Mouse (Mus musculus): ENCODE measurements around the gene Slc13a2. TPM values are rescaled to one million over a fixed set of nuclear protein-coding genes. Genes with fewer than 3 reads are reported as not detected.

The Slc13a2 gene
- polyA plus RNA-seq, 2 experiments: 0.02 TPM; not detected in 1

DNA sequence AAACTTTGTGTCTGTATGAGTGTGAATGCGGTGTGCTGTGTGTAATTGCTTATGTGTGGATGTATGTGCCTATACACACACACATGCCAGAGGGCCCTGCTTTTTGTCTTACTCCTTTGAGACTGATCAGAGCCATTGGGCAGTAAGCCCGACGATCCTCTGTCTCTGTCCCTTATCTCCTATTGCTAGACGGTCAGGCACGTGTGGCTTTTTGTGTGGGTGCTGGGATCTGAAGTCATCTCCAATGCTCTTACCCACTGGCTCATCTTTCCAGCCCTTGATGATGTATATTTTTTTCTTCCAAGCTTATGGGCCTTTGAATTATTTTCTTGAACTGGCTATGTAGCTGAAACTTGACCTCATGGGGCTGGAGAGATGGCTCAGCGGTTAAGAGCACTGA lies 67.1 kb downstream of the Slc13a2 start:
- 50% methylated on average over 6 of the region's 6 CpGs for WGBS (ENCODE audit: insufficient replicate concordance)
- no peak for ATAC-seq (ENCODE audit: insufficient read depth)
- TF ChIP-seq CTCF (IDR thresholded peaks at IDR 0.05; ENCODE audit: low read depth): no peak
- TF ChIP-seq EP300 (IDR thresholded peaks at IDR 0.05; ENCODE audit: low read depth): no peak

GRCm38 (mm10) chr11:78353081-78353480 lies 68.9 kb downstream of the Slc13a2 start:
- no peak for TF ChIP-seq EP300 (IDR thresholded peaks at IDR 0.05; ENCODE audit: low read depth)
- TF ChIP-seq CTCF (IDR thresholded peaks at IDR 0.05; ENCODE audit: low read depth): no peak
- Histone ChIP-seq H3K36me3 (replicated peaks; ENCODE audit: control insufficient read depth, insufficient read depth, low read depth) (0 out of 2 replicates have a peak, but pooled peaks cover 2% of the 10 kb centered on the region), H3K4me2 (ENCODE audit: low read depth) (no peak overlapping the region), H3K4me1 (replicated peaks; ENCODE audit: control insufficient read depth in 2 of 2, insufficient read depth in 2 of 2, low read length in 1 of 2) (peaks cover 0 to 6% of the 10 kb centered on the region in 2 experiments; a peak in 1 of 4 replicates), H3K9me3 (ENCODE audit: control insufficient read depth, low read length) (no peaks in the 10 kb centered on the region), H3K27ac (no peak overlapping the region), H3K27me3 (ENCODE audit: control insufficient read depth, insufficient read depth, low read length) (no peaks in the 10 kb centered on the region), H3K9ac (replicated peaks) (no peak overlapping the region), H3K4me3 (ENCODE audit: insufficient read depth in 1 of 2, low read depth in 2 of 2, low read length in 2 of 2) (no peak overlapping the region)
- DNase-seq (ENCODE audit: low read depth in 3 of 3, low spot score in 3 of 3): no peak
- 46% methylated on average over 1 of the region's 1 CpGs for WGBS (ENCODE audit: insufficient replicate concordance)
- ATAC-seq (ENCODE audit: insufficient read depth): no peak

More for the DNA sequence above, 67.1 kb downstream of the Slc13a2 start:
- Histone ChIP-seq H3K27ac (no peak overlapping the region), H3K9me3 (ENCODE audit: control insufficient read depth, low read length) (no peaks in the 10 kb centered on the region), H3K4me1 (replicated peaks; ENCODE audit: control insufficient read depth in 2 of 2, insufficient read depth in 2 of 2, low read length in 1 of 2) (peaks cover 1 to 4% of the 10 kb centered on the region in 2 experiments; a peak in 1 of 4 replicates), H3K36me3 (replicated peaks; ENCODE audit: control insufficient read depth, insufficient read depth, low read depth) (no peaks in the 10 kb centered on the region), H3K4me3 (ENCODE audit: insufficient read depth in 1 of 2, low read depth in 2 of 2, low read length in 2 of 2) (no peak overlapping the region), H3K9ac (replicated peaks) (no peak overlapping the region), H3K27me3 (ENCODE audit: control insufficient read depth, insufficient read depth, low read length) (no peaks in the 10 kb centered on the region), H3K4me2 (ENCODE audit: low read depth) (no peak overlapping the region)
- DNase-seq (ENCODE audit: low read depth in 3 of 3, low spot score in 3 of 3): no peak

- no peak overlapping the region for H3K4me3 ChIP-seq (ENCODE audit: insufficient read depth in 1 of 2, low read depth in 2 of 2, low read length in 2 of 2)
- 71% methylated on average over 4 of the region's 4 CpGs for WGBS (ENCODE audit: insufficient replicate concordance)
- DNase-seq (ENCODE audit: low read depth in 3 of 3, low spot score in 3 of 3): no peak
- no peak for ATAC-seq (ENCODE audit: insufficient read depth)
- no peak overlapping the region for H3K9ac ChIP-seq (replicated peaks)
- peaks cover 16 to 27% of the 10 kb centered on the region in 2 experiments for H3K4me1 ChIP-seq (replicated peaks; ENCODE audit: control insufficient read depth in 2 of 2, insufficient read depth in 2 of 2, low read length in 1 of 2)
- no peak overlapping the region for H3K4me2 ChIP-seq (ENCODE audit: low read depth)
- H3K36me3 ChIP-seq (replicated peaks; ENCODE audit: control insufficient read depth, insufficient read depth, low read depth): 0 out of 2 replicates have a peak, but pooled peaks cover 2% of the 10 kb centered on the region
- H3K27me3 ChIP-seq (ENCODE audit: control insufficient read depth, insufficient read depth, low read length): no peaks in the 10 kb centered on the region
- TF ChIP-seq EP300 (IDR thresholded peaks at IDR 0.05; ENCODE audit: low read depth) (no peak), CTCF (IDR thresholded peaks at IDR 0.05; ENCODE audit: low read depth) (no peak)
- H3K27ac ChIP-seq: no peak overlapping the region
- no peaks in the 10 kb centered on the region for H3K9me3 ChIP-seq (ENCODE audit: control insufficient read depth, low read length)
These were observed 72.3 kb downstream of the Slc13a2 start for GRCm38 (mm10) chr11:78349441-78350358.

DNA sequence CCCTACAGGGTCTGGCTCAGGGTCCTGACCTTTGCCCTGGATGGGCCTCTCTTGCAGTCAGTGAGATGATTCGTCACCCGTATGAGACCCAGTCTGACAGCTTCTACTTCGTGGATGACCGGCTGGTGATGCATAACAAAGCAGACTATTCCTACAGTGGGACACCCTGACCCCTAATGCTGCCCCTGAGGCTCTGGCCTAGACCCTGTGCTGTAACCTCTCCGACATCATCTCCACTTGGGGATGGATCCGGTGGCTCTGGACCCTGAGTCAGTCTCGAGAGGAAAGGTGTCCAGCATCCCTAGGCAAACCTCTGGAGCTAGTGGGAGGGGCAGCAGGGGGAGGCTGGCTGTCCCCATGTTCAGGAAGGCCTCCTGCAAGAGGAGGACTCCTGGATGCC lies 73.5 kb downstream of the Slc13a2 start:
- H3K4me2 ChIP-seq (ENCODE audit: low read depth): no peak overlapping the region
- 0 out of 2 replicates have a peak, but pooled peaks cover 2% of the 10 kb centered on the region for H3K36me3 ChIP-seq (replicated peaks; ENCODE audit: control insufficient read depth, insufficient read depth, low read depth)
- H3K9ac ChIP-seq (replicated peaks): no peak overlapping the region
- H3K9me3 ChIP-seq (ENCODE audit: control insufficient read depth, low read length): no peaks in the 10 kb centered on the region
- H3K4me1 ChIP-seq (replicated peaks; ENCODE audit: control insufficient read depth in 2 of 2, insufficient read depth in 2 of 2, low read length in 1 of 2): peaks cover 25 to 36% of the 10 kb centered on the region in 2 experiments
- no peak overlapping the region for H3K27ac ChIP-seq
- H3K4me3 ChIP-seq (ENCODE audit: insufficient read depth in 1 of 2, low read depth in 2 of 2, low read length in 2 of 2): no peak overlapping the region
- DNase-seq (ENCODE audit: low read depth in 3 of 3, low spot score in 3 of 3) (no peak), ATAC-seq (ENCODE audit: insufficient read depth) (no peak)
- TF ChIP-seq CTCF (IDR thresholded peaks at IDR 0.05; ENCODE audit: low read depth) (no peak), EP300 (IDR thresholded peaks at IDR 0.05; ENCODE audit: low read depth) (no peak)
- WGBS (ENCODE audit: insufficient replicate concordance): 69% methylated on average over 7 of the region's 7 CpGs
- H3K27me3 ChIP-seq (ENCODE audit: control insufficient read depth, insufficient read depth, low read length): no peaks in the 10 kb centered on the region

- 0 out of 2 replicates have a peak, but pooled peaks cover 2% of the 10 kb centered on the region for H3K36me3 ChIP-seq (replicated peaks; ENCODE audit: control insufficient read depth, insufficient read depth, low read depth)
- H3K9ac ChIP-seq (replicated peaks): no peak overlapping the region
- H3K4me3 ChIP-seq (ENCODE audit: insufficient read depth in 1 of 2, low read depth in 2 of 2, low read length in 2 of 2): no peak overlapping the region
- H3K27me3 ChIP-seq (ENCODE audit: control insufficient read depth, insufficient read depth, low read length): no peaks in the 10 kb centered on the region
- H3K27ac ChIP-seq: no peak overlapping the region
- WGBS (ENCODE audit: insufficient replicate concordance): 75% methylated on average over 8 of the region's 9 CpGs
- DNase-seq (ENCODE audit: low read depth in 3 of 3, low spot score in 3 of 3) (no peak), ATAC-seq (ENCODE audit: insufficient read depth) (no peak)
- H3K4me2 ChIP-seq (ENCODE audit: low read depth): no peak overlapping the region
- TF ChIP-seq EP300 (IDR thresholded peaks at IDR 0.05; ENCODE audit: low read depth) (no peak), CTCF (IDR thresholded peaks at IDR 0.05; ENCODE audit: low read depth) (no peak)
- no peaks in the 10 kb centered on the region for H3K9me3 ChIP-seq (ENCODE audit: control insufficient read depth, low read length)
- H3K4me1 ChIP-seq (replicated peaks; ENCODE audit: control insufficient read depth in 2 of 2, insufficient read depth in 2 of 2, low read length in 1 of 2): peaks cover 27 to 38% of the 10 kb centered on the region in 2 experiments
These were observed 74.1 kb downstream of the Slc13a2 start for GRCm38 (mm10) chr11:78347908-78348307.

Other genes with a start within 250 kb of the Slc13a2 start
- 9.8 and 10.6 TPM in 2 replicates for gene Nek8, start 245.5 kb downstream of the Slc13a2 start, polyA plus RNA-seq (2012; rRNA removed)
- gene Nek8, start 245.5 kb downstream of the Slc13a2 start, polyA plus RNA-seq (2014; fragmentation: Nextera tagmentation; extraction: Ambion mirVana): 7.4 and 7.8 TPM in 2 replicates
- 47.4 and 69.6 TPM in 2 replicates for gene Tlcd1, start 245.5 kb downstream of the Slc13a2 start, polyA plus RNA-seq (2012; rRNA removed)
- gene Tlcd1, start 245.5 kb downstream of the Slc13a2 start, polyA plus RNA-seq (2014; fragmentation: Nextera tagmentation; extraction: Ambion mirVana): 44.9 and 50.5 TPM in 2 replicates
- 628 and 1,347 TPM in 2 replicates for gene Rpl23a, start 238.6 kb downstream of the Slc13a2 start, polyA plus RNA-seq (2012; rRNA removed)
- gene Rpl23a, start 238.6 kb downstream of the Slc13a2 start, polyA plus RNA-seq (2014; fragmentation: Nextera tagmentation; extraction: Ambion mirVana): 1,087 and 1,100 TPM in 2 replicates
- gene Rab34, start 233.8 kb downstream of the Slc13a2 start, polyA plus RNA-seq (2012; rRNA removed): 7.1 and 7.7 TPM in 2 replicates
- 11.3 and 12.4 TPM in 2 replicates for gene Rab34, start 233.8 kb downstream of the Slc13a2 start, polyA plus RNA-seq (2014; fragmentation: Nextera tagmentation; extraction: Ambion mirVana)
- 0.08 and 0.16 TPM in 2 replicates for gene Proca1, start 228.8 kb downstream of the Slc13a2 start, polyA plus RNA-seq (2012; rRNA removed)
- gene Proca1, start 228.8 kb downstream of the Slc13a2 start, polyA plus RNA-seq (2014; fragmentation: Nextera tagmentation; extraction: Ambion mirVana): 0.23 TPM in 1 of 2 replicates, not detected in the other
- gene Sdf2, start 176.5 kb downstream of the Slc13a2 start, polyA plus RNA-seq (2012; rRNA removed): 31.6 and 34.3 TPM in 2 replicates
- 30.7 and 30.8 TPM in 2 replicates for gene Sdf2, start 176.5 kb downstream of the Slc13a2 start, polyA plus RNA-seq (2014; fragmentation: Nextera tagmentation; extraction: Ambion mirVana)
- 7.4 and 8.4 TPM in 2 replicates for gene Supt6, start 176.2 kb downstream of the Slc13a2 start, polyA plus RNA-seq (2012; rRNA removed)
- 7.4 and 7.8 TPM in 2 replicates for gene Supt6, start 176.2 kb downstream of the Slc13a2 start, polyA plus RNA-seq (2014; fragmentation: Nextera tagmentation; extraction: Ambion mirVana)
- gene 2610507B11Rik, start 160.5 kb downstream of the Slc13a2 start, polyA plus RNA-seq (2012; rRNA removed): 17.3 and 20.5 TPM in 2 replicates
- gene 2610507B11Rik, start 160.5 kb downstream of the Slc13a2 start, polyA plus RNA-seq (2014; fragmentation: Nextera tagmentation; extraction: Ambion mirVana): 26.5 and 32.8 TPM in 2 replicates
- 0.17 and 0.25 TPM in 2 replicates for gene BC030499, start 131.4 kb downstream of the Slc13a2 start, polyA plus RNA-seq (2012; rRNA removed)
- gene BC030499, start 131.4 kb downstream of the Slc13a2 start, polyA plus RNA-seq (2014; fragmentation: Nextera tagmentation; extraction: Ambion mirVana): 0.06 TPM in 1 of 2 replicates, not detected in the other
- gene Spag5, start 120.7 kb downstream of the Slc13a2 start, polyA plus RNA-seq (2012; rRNA removed): 27.8 and 39.7 TPM in 2 replicates
- gene Spag5, start 120.7 kb downstream of the Slc13a2 start, polyA plus RNA-seq (2014; fragmentation: Nextera tagmentation; extraction: Ambion mirVana): 27.6 and 31.5 TPM in 2 replicates
- 4.2 TPM in 2 replicates for gene Aldoc, start 99.2 kb downstream of the Slc13a2 start, polyA plus RNA-seq (2012; rRNA removed)
- 6.0 and 6.6 TPM in 2 replicates for gene Aldoc, start 99.2 kb downstream of the Slc13a2 start, polyA plus RNA-seq (2014; fragmentation: Nextera tagmentation; extraction: Ambion mirVana)
- gene Pigs, start 93.8 kb downstream of the Slc13a2 start, polyA plus RNA-seq (2012; rRNA removed): 19.6 and 22.0 TPM in 2 replicates
- gene Pigs, start 93.8 kb downstream of the Slc13a2 start, polyA plus RNA-seq (2014; fragmentation: Nextera tagmentation; extraction: Ambion mirVana): 23.5 and 26.1 TPM in 2 replicates
- gene Unc119, start 78.7 kb downstream of the Slc13a2 start, polyA plus RNA-seq (2012; rRNA removed): 33.5 and 40.3 TPM in 2 replicates
- gene Unc119, start 78.7 kb downstream of the Slc13a2 start, polyA plus RNA-seq (2014; fragmentation: Nextera tagmentation; extraction: Ambion mirVana): 20.9 and 25.2 TPM in 2 replicates
- not detected in 2 replicates for gene Foxn1, start 35.7 kb downstream of the Slc13a2 start, polyA plus RNA-seq (2012; rRNA removed)
- gene Foxn1, start 35.7 kb downstream of the Slc13a2 start, polyA plus RNA-seq (2014; fragmentation: Nextera tagmentation; extraction: Ambion mirVana): not detected in 2 replicates
- gene Slc46a1, start 43.5 kb upstream of the Slc13a2 start, polyA plus RNA-seq (2012; rRNA removed): 3.7 and 4.9 TPM in 2 replicates
- gene Slc46a1, start 43.5 kb upstream of the Slc13a2 start, polyA plus RNA-seq (2014; fragmentation: Nextera tagmentation; extraction: Ambion mirVana): 5.0 and 5.8 TPM in 2 replicates
- 0.09 and 0.22 TPM in 2 replicates for gene Sarm1, start 75.5 kb upstream of the Slc13a2 start, polyA plus RNA-seq (2012; rRNA removed)
- 0.14 and 0.15 TPM in 2 replicates for gene Sarm1, start 75.5 kb upstream of the Slc13a2 start, polyA plus RNA-seq (2014; fragmentation: Nextera tagmentation; extraction: Ambion mirVana)
- gene Vtn, start 76.9 kb upstream of the Slc13a2 start, polyA plus RNA-seq (2012; rRNA removed): 350 and 403 TPM in 2 replicates
- 353 and 424 TPM in 2 replicates for gene Vtn, start 76.9 kb upstream of the Slc13a2 start, polyA plus RNA-seq (2014; fragmentation: Nextera tagmentation; extraction: Ambion mirVana)
- gene Sebox, start 81.2 kb upstream of the Slc13a2 start, polyA plus RNA-seq (2012; rRNA removed): 0.18 and 0.28 TPM in 2 replicates
- 0.35 and 0.39 TPM in 2 replicates for gene Sebox, start 81.2 kb upstream of the Slc13a2 start, polyA plus RNA-seq (2014; fragmentation: Nextera tagmentation; extraction: Ambion mirVana)
- gene Tmem199, start 90.0 kb upstream of the Slc13a2 start, polyA plus RNA-seq (2012; rRNA removed): 10.6 and 14.5 TPM in 2 replicates
- gene Tmem199, start 90.0 kb upstream of the Slc13a2 start, polyA plus RNA-seq (2014; fragmentation: Nextera tagmentation; extraction: Ambion mirVana): 20.6 and 22.1 TPM in 2 replicates
- gene Poldip2, start 90.0 kb upstream of the Slc13a2 start, polyA plus RNA-seq (2012; rRNA removed): 24.1 and 28.2 TPM in 2 replicates
- gene Poldip2, start 90.0 kb upstream of the Slc13a2 start, polyA plus RNA-seq (2014; fragmentation: Nextera tagmentation; extraction: Ambion mirVana): 55.6 and 57.2 TPM in 2 replicates
- 6.3 and 6.7 TPM in 2 replicates for gene Tnfaip1, start 114.1 kb upstream of the Slc13a2 start, polyA plus RNA-seq (2012; rRNA removed)
- 12.6 and 13.2 TPM in 2 replicates for gene Tnfaip1, start 114.1 kb upstream of the Slc13a2 start, polyA plus RNA-seq (2014; fragmentation: Nextera tagmentation; extraction: Ambion mirVana)
- gene Ift20, start 114.1 kb upstream of the Slc13a2 start, polyA plus RNA-seq (2012; rRNA removed): 29.2 and 41.7 TPM in 2 replicates
- 73.9 and 77.8 TPM in 2 replicates for gene Ift20, start 114.1 kb upstream of the Slc13a2 start, polyA plus RNA-seq (2014; fragmentation: Nextera tagmentation; extraction: Ambion mirVana)
- gene Tmem97, start 128.6 kb upstream of the Slc13a2 start, polyA plus RNA-seq (2012; rRNA removed): 34.2 and 42.3 TPM in 2 replicates
- gene Tmem97, start 128.6 kb upstream of the Slc13a2 start, polyA plus RNA-seq (2014; fragmentation: Nextera tagmentation; extraction: Ambion mirVana): 99.5 and 116 TPM in 2 replicates